Mouse (Mus musculus) heart, postnatal 0 days (tissue): ENCODE results near the gene Cmip. TPM values are rescaled to one million over a fixed set of nuclear protein-coding genes. Genes with fewer than 3 reads are reported as not detected.

Experiments
- ATAC-seq: fragments of 200-750 bp; cut with Nextera tagmentation; 2 replicates; pipeline ENCODE4 v1.8.0; 2017; ENCODE audit warnings: low read depth, moderate number of reproducible peaks, moderate library complexity; ENCODE audit not compliant: insufficient read depth
- DNase-seq: peaks from one replicate; pipeline ENCODE4 v3.0.0-alpha.2; 2016; ENCODE audit warnings: low spot score
- H3K27ac ChIP-seq: fragments of 300-500 bp; sonication (generic); 2 replicates; pipeline ENCODE4 v1.5.1; 2014; ENCODE audit warnings: low read depth, mild to moderate bottlenecking
- H3K27me3 ChIP-seq: fragments of 300-500 bp; sonication (generic); 2 replicates; pipeline ENCODE4 v1.6.1; 2014; ENCODE audit warnings: low read length, mixed read lengths; ENCODE audit not compliant: control insufficient read depth, insufficient read depth
- H3K36me3 ChIP-seq: fragments of 300-500 bp; sonication (generic); replicated peaks from 2 replicates; pipeline ENCODE4 v1.6.1; 2014; ENCODE audit warnings: low read length, mixed read lengths; ENCODE audit not compliant: control insufficient read depth, insufficient read depth
- H3K4me1 ChIP-seq: fragments of 300-500 bp; sonication (generic); 2 replicates; pipeline ENCODE4 v1.6.1; 2014; ENCODE audit warnings: antibody characterized with exemption; ENCODE audit not compliant: control insufficient read depth, insufficient read depth
- H3K4me2 ChIP-seq: fragments of 300-500 bp; sonication (generic); 2 replicates; pipeline ENCODE4 v1.6.1; 2014; ENCODE audit warnings: low read depth, mild to moderate bottlenecking, low read length, moderate library complexity
- H3K4me3 ChIP-seq: fragments of 300-500 bp; sonication (generic); 2 replicates; pipeline ENCODE4 v1.5.1; 2014; ENCODE audit warnings: low read depth, low read length
- H3K9ac ChIP-seq: fragments of 300-500 bp; sonication (generic); replicated peaks from 2 replicates; pipeline ENCODE4 v1.6.1; 2014; ENCODE audit warnings: low read depth, low read length, mixed read lengths
- H3K9me3 ChIP-seq: fragments of 300-500 bp; sonication (generic); replicated peaks from 2 replicates; pipeline ENCODE4 v1.6.1; 2016; ENCODE audit warnings: low read length; ENCODE audit not compliant: control insufficient read depth
- CTCF ChIP-seq: IDR thresholded peaks from 2 replicates; pipeline ENCODE4 v1.5.1; 2016; ENCODE audit warnings: antibody characterized with exemption, control low read depth, low read depth
- EP300 ChIP-seq: IDR thresholded peaks from 2 replicates; pipeline ENCODE4 v1.6.1; 2016; ENCODE audit warnings: antibody characterized with exemption, low read depth
- WGBS: fragments of 180-500 bp; shearing (Covaris S2); extraction: QIAGEN DNeasy Blood & Tissue Kit; methylation state at CpG from one replicate; pipeline ENCODE4 v1.1.7; 2014; 5-methylcytosine and 5-hydroxymethylcytosine counted together
- polyA plus RNA-seq: library from polyadenylated mRNA; unstranded; fragments of >200 nt; fragmentation: Nextera tagmentation; extraction: Ambion mirVana; gene quantifications from 2 replicates; pipeline ENCODE4 v1.2.1, GENCODE M21; 2015
- total RNA-seq: library from RNA; depleted of rRNA; stranded (reverse); fragments of >200 nt; gene quantifications from 2 replicates; pipeline ENCODE4 v1.2.3, GENCODE M21; 2014; ENCODE audit warnings: low replicate concordance

The Cmip gene
- total and polyA plus RNA-seq, 2 experiments from 2014 or later: 5.7 to 11.1 TPM

DNA sequence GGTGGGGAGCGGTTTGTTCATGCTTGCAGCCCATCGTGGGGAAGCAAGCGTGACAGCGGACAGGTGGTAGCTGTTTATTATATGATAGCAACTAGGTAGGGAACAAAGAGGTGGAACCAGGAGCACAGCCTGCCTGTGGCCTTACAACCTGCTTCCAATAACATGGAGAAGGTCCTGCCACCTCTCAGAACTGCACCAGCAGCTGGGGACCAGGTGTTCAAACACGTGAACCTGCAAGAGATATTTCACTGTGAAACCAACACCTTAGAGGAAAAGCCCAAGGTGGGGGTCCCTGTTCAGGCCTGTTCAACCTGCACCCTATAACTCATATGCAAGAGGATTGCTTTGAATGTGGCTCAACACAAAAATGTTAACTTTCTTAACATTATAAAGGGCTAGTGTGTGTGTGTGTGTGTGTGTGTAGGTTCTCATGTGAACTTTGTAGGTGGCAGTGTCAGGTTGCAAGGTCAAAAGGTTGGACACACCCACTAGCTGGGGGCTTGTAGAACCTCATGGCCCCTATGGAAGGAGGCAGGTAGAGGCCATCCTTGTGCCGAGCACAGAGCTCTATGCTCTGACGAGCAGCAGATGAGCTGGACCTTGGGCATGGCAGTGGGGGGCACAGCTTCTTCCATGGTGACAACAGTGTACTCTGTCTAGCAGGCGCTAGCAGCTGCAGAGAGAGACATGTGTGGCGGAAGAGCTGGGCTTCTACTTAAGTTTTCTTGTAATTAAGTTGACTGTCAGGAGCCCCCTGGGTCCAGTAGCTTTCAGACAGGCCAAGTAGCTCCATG lies 146.2 kb downstream of the Cmip start:
- WGBS: 69% methylated on average over 9 of the region's 9 CpGs
- Histone ChIP-seq H3K4me2 (0 out of 2 replicates have a peak overlapping the region, but pooled peaks have one; percentile 20), H3K9ac (no peak overlapping the region), H3K27ac (no peak overlapping the region), H3K36me3 (no peaks in the 10 kb centered on the region), H3K4me1 (0 out of 2 replicates have a peak, but pooled peaks cover 10% of the 10 kb centered on the region), H3K9me3 (no peaks in the 10 kb centered on the region), H3K4me3 (no peak overlapping the region), H3K27me3 (no peaks in the 10 kb centered on the region)
- ATAC-seq (no peak), DNase-seq (no peak)
- TF ChIP-seq CTCF: no peak
- TF ChIP-seq EP300: no peak

DNA sequence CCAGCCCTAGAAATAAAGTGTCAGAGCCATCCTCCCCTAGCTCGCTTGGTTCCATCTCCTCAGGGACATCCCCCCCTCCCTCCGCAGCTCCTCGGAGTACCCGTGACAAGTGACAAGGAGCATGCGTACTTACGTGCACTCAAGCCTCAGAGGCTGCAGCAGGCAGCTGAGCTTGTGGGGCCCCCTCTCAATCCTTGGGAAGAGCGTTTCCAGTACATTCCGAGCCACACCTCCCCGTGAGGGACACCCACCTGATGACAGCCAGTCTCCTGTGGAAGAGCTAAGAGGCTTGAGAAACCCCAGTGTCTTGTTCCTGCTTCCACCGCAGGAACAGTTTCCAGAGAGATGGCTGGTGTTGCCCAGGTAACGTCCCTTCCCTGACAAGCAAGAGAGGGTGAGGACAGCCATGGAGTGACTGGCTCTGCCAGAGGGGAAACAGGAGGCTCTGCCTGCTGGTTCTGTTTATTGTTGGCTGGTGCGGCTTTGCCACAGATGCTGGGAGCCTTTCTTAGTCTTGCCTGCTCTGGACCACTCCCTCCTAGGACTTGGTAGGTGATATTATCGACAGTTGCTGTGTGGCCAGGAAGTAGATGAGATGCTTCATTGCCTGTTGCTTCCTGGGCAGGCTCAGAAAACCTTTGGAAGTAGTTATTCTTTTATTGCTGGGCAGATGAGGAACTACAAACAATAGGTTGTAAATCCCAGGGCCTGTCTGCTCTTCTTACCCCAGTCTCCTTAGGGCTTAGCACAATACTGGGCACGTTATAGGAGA lies 147.0 kb downstream of the Cmip start:
- ATAC-seq (peak; percentile 59; the same call in 1 of the 2 replicates), DNase-seq (peak; percentile 43)
- Histone ChIP-seq H3K36me3 (no peaks in the 10 kb centered on the region), H3K4me3 (no peak overlapping the region), H3K27me3 (no peaks in the 10 kb centered on the region), H3K9ac (no peak overlapping the region), H3K9me3 (no peaks in the 10 kb centered on the region), H3K4me1 (0 out of 2 replicates have a peak, but pooled peaks cover 10% of the 10 kb centered on the region), H3K4me2 (peak overlapping the region; percentile 20; the same call in 1 of the 2 replicates), H3K27ac (no peak overlapping the region)
- no peak for TF ChIP-seq CTCF
- no peak for TF ChIP-seq EP300
- WGBS: 19% methylated on average over 14 of the region's 14 CpGs

- no peaks in the 10 kb centered on the region for H3K27me3 ChIP-seq
- H3K9me3 ChIP-seq: no peaks in the 10 kb centered on the region
- peaks cover 19% of the 10 kb centered on the region; the same call in 1 of the 2 replicates for H3K4me1 ChIP-seq
- DNase-seq: no peak
- no peak overlapping the region for H3K9ac ChIP-seq
- WGBS: 90% methylated on average over 3 of the region's 3 CpGs
- H3K27ac ChIP-seq: no peak overlapping the region
- ATAC-seq: no peak
- TF ChIP-seq CTCF: no peak
- TF ChIP-seq EP300: no peak
- no peaks in the 10 kb centered on the region for H3K36me3 ChIP-seq
- no peak overlapping the region for H3K4me3 ChIP-seq
- no peak overlapping the region for H3K4me2 ChIP-seq
Observed at GRCm38 (mm10) chr8:117406081-117406480, 149.2 kb downstream of the Cmip start.

DNA sequence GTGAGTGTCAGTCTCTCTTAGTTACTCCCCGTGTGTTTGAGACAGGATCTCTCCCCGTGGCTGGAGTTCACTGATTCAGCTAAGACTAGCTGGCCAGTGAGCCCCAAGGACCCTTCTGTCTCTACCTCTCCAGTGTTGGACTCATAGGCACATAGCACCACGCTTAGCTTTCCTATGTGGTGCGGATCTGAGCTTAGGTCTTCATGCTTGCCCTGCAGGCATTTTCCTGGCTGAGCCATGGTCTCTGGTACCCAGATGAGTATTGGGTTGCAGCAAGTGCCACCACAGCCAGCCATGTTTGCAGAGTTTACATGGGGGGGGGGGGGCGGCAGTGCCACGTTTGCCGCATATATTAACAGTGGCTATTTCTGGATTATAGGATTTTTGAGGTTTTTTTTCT lies 151.8 kb downstream of the Cmip start:
- Histone ChIP-seq H3K4me1 (peaks cover 17% of the 10 kb centered on the region; the same call in 1 of the 2 replicates), H3K27ac (no peak overlapping the region), H3K36me3 (no peaks in the 10 kb centered on the region), H3K9me3 (no peaks in the 10 kb centered on the region), H3K27me3 (no peaks in the 10 kb centered on the region), H3K4me3 (no peak overlapping the region), H3K4me2 (no peak overlapping the region), H3K9ac (no peak overlapping the region)
- DNase-seq (no peak), ATAC-seq (no peak)
- 81% methylated on average over 7 of the region's 7 CpGs for WGBS
- TF ChIP-seq EP300 (no peak), CTCF (no peak)

DNA sequence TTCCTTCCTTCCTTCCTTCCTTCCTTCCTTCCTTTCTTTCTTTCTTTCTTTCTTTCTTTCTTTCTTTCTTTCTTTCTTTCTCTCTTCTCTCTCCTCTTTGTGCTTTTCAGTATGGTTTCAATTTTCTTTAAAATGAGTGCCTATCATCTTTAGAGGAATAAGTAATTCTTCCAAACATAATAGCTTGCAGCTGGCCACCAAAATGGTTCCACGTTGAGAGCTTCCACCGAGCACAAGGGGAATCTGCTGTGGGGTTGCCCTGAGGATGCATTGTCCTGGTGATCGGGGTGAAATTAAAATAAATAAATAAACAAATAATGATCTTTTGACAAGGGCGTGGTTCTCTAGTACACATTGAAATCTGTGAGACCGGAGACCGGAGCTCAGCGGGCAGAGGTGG lies 152.2 kb downstream of the Cmip start:
- H3K36me3 ChIP-seq: no peaks in the 10 kb centered on the region
- no peak for ATAC-seq
- no peak overlapping the region for H3K27ac ChIP-seq
- 89% methylated on average over 7 of the region's 7 CpGs for WGBS
- H3K9me3 ChIP-seq: no peaks in the 10 kb centered on the region
- peaks cover 13% of the 10 kb centered on the region; the same call in 1 of the 2 replicates for H3K4me1 ChIP-seq
- DNase-seq: no peak
- H3K27me3 ChIP-seq: no peaks in the 10 kb centered on the region
- no peak overlapping the region for H3K4me2 ChIP-seq
- no peak overlapping the region for H3K4me3 ChIP-seq
- TF ChIP-seq CTCF (no peak), EP300 (no peak)
- H3K9ac ChIP-seq: no peak overlapping the region
